Mouse (Mus musculus) hindbrain, postnatal 0 days (tissue): ENCODE data around the gene Tmem63a. TPM values are rescaled to one million over a fixed set of nuclear protein-coding genes. Genes with fewer than 3 reads are reported as not detected.
A peak's percentile ranks its signal among the peaks of the same experiment; 100 is the strongest.

Experiments used
- ATAC-seq: fragments of 200-750 bp; cut with Nextera tagmentation; 2 replicates; pipeline ENCODE4 v1.8.0; 2017; ENCODE audit warnings: mild to moderate bottlenecking, moderate TSS enrichment, moderate library complexity
- DNase-seq: peaks from one replicate; pipeline ENCODE4 v3.0.0-alpha.2; 2015; ENCODE audit warnings: low spot score
- H3K27ac ChIP-seq: fragments of 300-500 bp; sonication (generic); 2 replicates; pipeline ENCODE4 v1.5.1; 2014; ENCODE audit warnings: mild to moderate bottlenecking
- H3K27me3 ChIP-seq: fragments of 300-500 bp; sonication (generic); 2 replicates; pipeline ENCODE4 v1.6.1; 2014; ENCODE audit warnings: low read length, mixed read lengths; ENCODE audit not compliant: insufficient read depth
- H3K36me3 ChIP-seq: fragments of 300-500 bp; sonication (generic); 2 replicates; pipeline ENCODE4 v1.6.1; 2014; ENCODE audit warnings: low read length, mixed read lengths; ENCODE audit not compliant: insufficient read depth
- H3K4me1 ChIP-seq: fragments of 300-500 bp; sonication (generic); 2 replicates; pipeline ENCODE4 v1.6.1; 2014; ENCODE audit warnings: antibody characterized with exemption, low read length, mixed read lengths; ENCODE audit not compliant: insufficient read depth
- H3K4me2 ChIP-seq: fragments of 300-500 bp; sonication (generic); 2 replicates; pipeline ENCODE4 v1.6.1; 2014; ENCODE audit warnings: low read depth, mild to moderate bottlenecking, low read length, moderate library complexity, mixed read lengths
- H3K4me3 ChIP-seq: fragments of 300-500 bp; sonication (generic); 2 replicates; pipeline ENCODE4 v1.5.1; 2014; ENCODE audit warnings: low read length
- H3K9ac ChIP-seq: fragments of 300-500 bp; sonication (generic); replicated peaks from 2 replicates; pipeline ENCODE4 v1.6.1; 2014; ENCODE audit warnings: mild to moderate bottlenecking, low read length, moderate library complexity, mixed read lengths
- H3K9me3 ChIP-seq: fragments of 300-500 bp; sonication (generic); 2 replicates; pipeline ENCODE4 v1.6.1; 2016; ENCODE audit warnings: low read length, mixed read lengths
- CTCF ChIP-seq: IDR thresholded peaks from 2 replicates; pipeline ENCODE4 v1.5.1; 2016; ENCODE audit warnings: antibody characterized with exemption, control low read depth, low read depth
- WGBS: fragments of 180-500 bp; shearing (Covaris S2); extraction: QIAGEN DNeasy Blood & Tissue Kit; methylation state at CpG from one replicate; pipeline ENCODE4 v1.1.7; 2014; 5-methylcytosine and 5-hydroxymethylcytosine counted together
- polyA plus RNA-seq: library from polyadenylated mRNA; unstranded; fragments of >200 nt; fragmentation: Nextera tagmentation; extraction: Ambion mirVana; gene quantifications from 2 replicates; pipeline ENCODE4 v1.2.1, GENCODE M21; 2015
- total RNA-seq: library from RNA; depleted of rRNA; stranded (reverse); fragments of >200 nt; gene quantifications from 2 replicates; pipeline ENCODE4 v1.2.3, GENCODE M21; 2014; rRNA removed

The Tmem63a gene
- total and polyA plus RNA-seq, 2 experiments from 2014 or later: 3.0 to 5.4 TPM

- Histone ChIP-seq H3K4me1 (no peaks in the 10 kb centered on the region; the same call in 1 of the 2 replicates), H3K36me3 (no peaks in the 10 kb centered on the region), H3K4me3 (no peak within 1 kb of the TSS), H3K27ac (no peak within 1 kb of the TSS), H3K9ac (no peak within 1 kb of the TSS), H3K9me3 (no peaks in the 10 kb centered on the region), H3K27me3 (no peaks in the 10 kb centered on the region), H3K4me2 (no peak within 1 kb of the TSS)
- DNase-seq (no peak), ATAC-seq (no peak)
- 58% methylated on average over 5 of the region's 5 CpGs for WGBS
- no peak for TF ChIP-seq CTCF
Observed at GRCm38 (mm10) chr1:181020756-181021487, 78.8 kb downstream of the Tmem63a start, which contains the start of gene Ephx1. Ephx1 (minus strand) TSS chr1:181020904.

GRCm38 (mm10) chr1:181021488-181021865 lies 79.3 kb downstream of the Tmem63a start:
- no peak overlapping the region for H3K27ac ChIP-seq
- H3K27me3 ChIP-seq: no peaks in the 10 kb centered on the region
- H3K4me1 ChIP-seq: no peaks in the 10 kb centered on the region; the same call in 1 of the 2 replicates
- H3K4me2 ChIP-seq: no peak overlapping the region
- no peak for TF ChIP-seq CTCF
- WGBS: 54% methylated on average over 7 of the region's 7 CpGs
- no peaks in the 10 kb centered on the region for H3K36me3 ChIP-seq
- ATAC-seq: no peak
- no peak overlapping the region for H3K9ac ChIP-seq
- no peak overlapping the region for H3K4me3 ChIP-seq
- H3K9me3 ChIP-seq: no peaks in the 10 kb centered on the region
- no peak for DNase-seq

GRCm38 (mm10) chr1:181022265-181022664 lies 80.1 kb downstream of the Tmem63a start:
- no peak overlapping the region for H3K9ac ChIP-seq
- no peaks in the 10 kb centered on the region for H3K27me3 ChIP-seq
- 21% methylated on average over 1 of the region's 1 CpGs for WGBS
- H3K4me3 ChIP-seq: no peak overlapping the region
- DNase-seq (peak; percentile 61), ATAC-seq (peak; percentile 48; the same call in 1 of the 2 replicates)
- H3K36me3 ChIP-seq: no peaks in the 10 kb centered on the region
- H3K9me3 ChIP-seq: no peaks in the 10 kb centered on the region
- H3K4me1 ChIP-seq: no peaks in the 10 kb centered on the region; the same call in 1 of the 2 replicates
- H3K27ac ChIP-seq: no peak overlapping the region
- TF ChIP-seq CTCF: peak; percentile 74
- H3K4me2 ChIP-seq: no peak overlapping the region

Other genes with a start within 250 kb of the Tmem63a start
- gene Mixl1, start 245.3 kb upstream of the Tmem63a start, total RNA-seq: not detected in 2 replicates
- not detected in 2 replicates for gene Mixl1, start 245.3 kb upstream of the Tmem63a start, polyA plus RNA-seq
- gene Acbd3, start 216.3 kb upstream of the Tmem63a start, total RNA-seq: 28.3 and 32.6 TPM in 2 replicates
- gene Acbd3, start 216.3 kb upstream of the Tmem63a start, polyA plus RNA-seq: 18.4 and 19.2 TPM in 2 replicates
- 1,143 and 1,334 TPM in 2 replicates for gene H3f3a, start 128.4 kb upstream of the Tmem63a start, total RNA-seq
- gene H3f3a, start 128.4 kb upstream of the Tmem63a start, polyA plus RNA-seq: 1,977 and 1,992 TPM in 2 replicates
- 11.1 and 13.1 TPM in 2 replicates for gene Sde2, start 91.2 kb upstream of the Tmem63a start, total RNA-seq
- 21.4 and 21.7 TPM in 2 replicates for gene Sde2, start 91.2 kb upstream of the Tmem63a start, polyA plus RNA-seq
- 11.3 and 15.3 TPM in 2 replicates for gene Lefty2, start 49.2 kb upstream of the Tmem63a start, total RNA-seq
- gene Lefty2, start 49.2 kb upstream of the Tmem63a start, polyA plus RNA-seq: 6.8 and 7.1 TPM in 2 replicates
- 70.2 and 76.1 TPM in 2 replicates for gene Pycr2, start 38.1 kb upstream of the Tmem63a start, total RNA-seq
- gene Pycr2, start 38.1 kb upstream of the Tmem63a start, polyA plus RNA-seq: 63.4 and 64.7 TPM in 2 replicates
- not detected in 2 replicates for gene Lefty1, start 7.3 kb upstream of the Tmem63a start, total RNA-seq
- 0.29 and 0.42 TPM in 2 replicates for gene Lefty1, start 7.3 kb upstream of the Tmem63a start, polyA plus RNA-seq
- gene Ephx1, start 78.6 kb downstream of the Tmem63a start, total RNA-seq: 8.9 and 15.2 TPM in 2 replicates
- 13.3 and 15.8 TPM in 2 replicates for gene Ephx1, start 78.6 kb downstream of the Tmem63a start, polyA plus RNA-seq
- not detected in 2 replicates for gene 9130409I23Rik, start 108.9 kb downstream of the Tmem63a start, total RNA-seq
- gene 9130409I23Rik, start 108.9 kb downstream of the Tmem63a start, polyA plus RNA-seq: not detected in 2 replicates
- gene Nvl, start 201.9 kb downstream of the Tmem63a start, total RNA-seq: 18.5 and 24.7 TPM in 2 replicates
- 26.8 and 27.1 TPM in 2 replicates for gene Nvl, start 201.9 kb downstream of the Tmem63a start, polyA plus RNA-seq
- gene Cnih4, start 202.3 kb downstream of the Tmem63a start, total RNA-seq: 10.8 and 12.9 TPM in 2 replicates
- gene Cnih4, start 202.3 kb downstream of the Tmem63a start, polyA plus RNA-seq: 59.9 and 61.3 TPM in 2 replicates